Mouse (Mus musculus) CD4-positive, CD25-positive, alpha-beta regulatory T cell, adult 4 months (primary cell): ENCODE data around the gene Dnase1l3. TPM values are rescaled to one million over a fixed set of nuclear protein-coding genes. Genes with fewer than 3 reads are reported as not detected.
"Not testable (repeated sequence)": the region's sequence is repeated elsewhere in the genome, so short reads cannot be mapped to it uniquely, and the experiment has no call there.

Experiments used
- ATAC-seq: one replicate; pipeline ENCODE4 v1.8.0; 2017
- polyA plus RNA-seq, 2 experiments: library from polyadenylated mRNA; unstranded; fragments of 100-300 nt; shearing (Covaris generic); gene quantifications; one replicate each; pipeline ENCODE4 v1.2.1; 2017

Dnase1l3 gene
- polyA plus RNA-seq, 2 experiments from 2014 or later, result 4.6 to 8.5 TPM

- ATAC-seq, result no peak
Measured at GRCm38 (mm10) chr14:8011938-8012337, 17.6 kb upstream of the Dnase1l3 start.

GRCm38 (mm10) chr14:8011297-8011696 lies 16.9 kb upstream of the Dnase1l3 start:
- ATAC-seq, result no peak

GRCm38 (mm10) chr14:8007923-8008322 lies 13.6 kb upstream of the Dnase1l3 start:
- ATAC-seq, result no peak

GRCm38 (mm10) chr14:8007486-8007885 lies 13.1 kb upstream of the Dnase1l3 start:
- ATAC-seq, result no peak

- ATAC-seq, result no peak
Measured at GRCm38 (mm10) chr14:8007084-8007483, 12.7 kb upstream of the Dnase1l3 start.

GRCm38 (mm10) chr14:8006061-8006460 lies 11.7 kb upstream of the Dnase1l3 start:
- ATAC-seq, result not testable (repeated sequence)

- ATAC-seq, result no peak
Measured at GRCm38 (mm10) chr14:8003727-8004670, 9.6 kb upstream of the Dnase1l3 start.

GRCm38 (mm10) chr14:8003093-8003670 lies 8.8 kb upstream of the Dnase1l3 start:
- ATAC-seq, result peak; percentile 45

GRCm38 (mm10) chr14:8002432-8003092 lies 8.2 kb upstream of the Dnase1l3 start, which contains the start of gene Abhd6:
Gene Abhd6 (plus strand): TSS chr14:8002902.
- peak; percentile 85 for ATAC-seq

GRCm38 (mm10) chr14:8000831-8001685 lies 6.7 kb upstream of the Dnase1l3 start:
- ATAC-seq, result no peak

- ATAC-seq, result no peak
Measured at GRCm38 (mm10) chr14:8000247-8000646, 5.9 kb upstream of the Dnase1l3 start.

- no peak for ATAC-seq
Measured at GRCm38 (mm10) chr14:7999435-7999834, 5.1 kb upstream of the Dnase1l3 start.

- ATAC-seq, result no peak
Measured at GRCm38 (mm10) chr14:7999030-7999429, 4.7 kb upstream of the Dnase1l3 start.

GRCm38 (mm10) chr14:7997255-7997696 lies 2.9 kb upstream of the Dnase1l3 start:
- peak; percentile 90 for ATAC-seq

- ATAC-seq, result no peak
Measured at GRCm38 (mm10) chr14:7992158-7992557, 2.2 kb downstream of the Dnase1l3 start.

- ATAC-seq, result no peak
Measured at GRCm38 (mm10) chr14:7991108-7991776, 3.1 kb downstream of the Dnase1l3 start.

- ATAC-seq, result no peak
Measured at GRCm38 (mm10) chr14:7989961-7990360, 4.4 kb downstream of the Dnase1l3 start.

- ATAC-seq, result peak; percentile 60
Measured at GRCm38 (mm10) chr14:7989371-7989770, 5.0 kb downstream of the Dnase1l3 start.

- no peak for ATAC-seq
Measured at GRCm38 (mm10) chr14:7986913-7987312, 7.5 kb downstream of the Dnase1l3 start.

- no peak for ATAC-seq
Measured at GRCm38 (mm10) chr14:7981226-7981625, 13.1 kb downstream of the Dnase1l3 start.

GRCm38 (mm10) chr14:7978183-7978582 lies 16.2 kb downstream of the Dnase1l3 start:
- peak; percentile 68 for ATAC-seq

- ATAC-seq, result peak; percentile 86
Measured at GRCm38 (mm10) chr14:7977471-7977870, 16.9 kb downstream of the Dnase1l3 start.
